Mouse (Mus musculus): Measurements from ENCODE around the gene Gm20388. TPM values are rescaled to one million over a fixed set of nuclear protein-coding genes. Genes with fewer than 3 reads are reported as not detected.

Gene Gm20388
- total RNA-seq, 1 experiment, result 27.0 TPM

DNA sequence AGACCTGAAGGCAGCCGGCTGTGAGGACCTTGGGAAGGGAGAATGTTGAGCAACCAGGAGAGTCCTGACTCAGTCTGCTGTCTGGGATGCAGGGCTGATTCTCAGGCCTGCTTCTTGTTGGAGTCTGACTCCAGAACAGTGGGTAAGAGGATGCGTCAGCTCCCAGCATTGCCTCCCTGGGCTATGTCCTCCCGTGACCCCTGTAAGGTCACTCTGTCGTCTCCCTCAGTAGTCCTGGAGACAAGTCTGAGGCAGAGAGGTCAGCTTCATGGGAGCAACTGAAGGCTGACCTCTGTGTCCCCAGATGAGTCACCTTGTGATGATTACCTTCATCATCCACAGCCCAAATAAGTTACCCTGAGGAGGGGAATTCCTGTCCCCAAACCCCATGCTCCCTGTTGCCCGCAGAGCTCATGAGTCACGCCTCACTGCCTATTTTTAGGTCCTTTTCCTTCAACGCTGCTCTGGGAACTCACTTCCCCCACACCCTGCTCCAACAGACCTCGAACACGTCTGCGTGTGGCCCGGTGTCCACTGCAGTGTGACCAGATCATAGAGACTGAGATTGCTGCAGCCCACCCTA is 2234.2 kb downstream of the Gm20388 start:
- peaks cover 0 to 4% of the 10 kb centered on the region in 2 experiments; a peak in 1 of 4 replicates for H3K4me1 ChIP-seq (ENCODE audit: control insufficient read depth in 2 of 2, insufficient read depth in 2 of 2, low read length in 2 of 2, poor library complexity in 1 of 2)
- H3K36me3 ChIP-seq (ENCODE audit: control insufficient read depth, insufficient read depth, low read length, poor library complexity, severe bottlenecking), result no peaks in the 10 kb centered on the region
- H3K27ac ChIP-seq (ENCODE audit: insufficient read depth, low read depth, low read length, poor library complexity, severe bottlenecking), result no peak overlapping the region
- no peak overlapping the region for H3K9ac ChIP-seq (ENCODE audit: insufficient read depth, low read depth, low read length, poor library complexity, severe bottlenecking)
- in situ Hi-C loops (cut with MboI; ENCODE audit: low sequenced_read_pairs in 2 of 2, unreplicated experiment in 2 of 2), result no loop called here
- no peak overlapping the region for H3K4me3 ChIP-seq (ENCODE audit: insufficient read depth in 1 of 2, low read depth in 1 of 2, low read length in 2 of 2, poor library complexity in 1 of 2, severe bottlenecking in 1 of 2)
- TF ChIP-seq ZC3H11A (IDR thresholded peaks at IDR 0.05; ENCODE audit: borderline replicate concordance, low read depth, low read length), result no peak
- no peak for TF ChIP-seq HCFC1 (IDR thresholded peaks at IDR 0.05; ENCODE audit: borderline replicate concordance, insufficient read depth, low read length)
- no peak for TF ChIP-seq CHD2 (IDR thresholded peaks at IDR 0.05; ENCODE audit: low read depth, low read length)
- TF ChIP-seq ZNF384 (IDR thresholded peaks at IDR 0.05; ENCODE audit: low read depth, low read length), result no peak
- no peak for TF ChIP-seq MAFK (IDR thresholded peaks at IDR 0.05; ENCODE audit: insufficient read depth, low read depth, low read length)
- no peak for DNase-seq (ENCODE audit: low read depth, low spot score)
- no peaks in the 10 kb centered on the region for H3K9me3 ChIP-seq (ENCODE audit: control insufficient read depth, insufficient read depth, low read depth, low read length)

GRCm38 (mm10) chr8:122149045-122149444 is 2238.4 kb downstream of the Gm20388 start:
- H3K27ac ChIP-seq (ENCODE audit: insufficient read depth, low read depth, low read length, poor library complexity, severe bottlenecking), result no peak overlapping the region
- no peak overlapping the region for H3K4me3 ChIP-seq (ENCODE audit: insufficient read depth in 1 of 2, low read depth in 1 of 2, low read length in 2 of 2, poor library complexity in 1 of 2, severe bottlenecking in 1 of 2)
- in situ Hi-C loops (cut with MboI; ENCODE audit: low sequenced_read_pairs in 2 of 2, unreplicated experiment in 2 of 2), result no loop called here
- peaks cover 0 to 4% of the 10 kb centered on the region in 2 experiments; a peak in 1 of 4 replicates for H3K4me1 ChIP-seq (ENCODE audit: control insufficient read depth in 2 of 2, insufficient read depth in 2 of 2, low read length in 2 of 2, poor library complexity in 1 of 2)
- no peak for TF ChIP-seq HCFC1 (IDR thresholded peaks at IDR 0.05; ENCODE audit: borderline replicate concordance, insufficient read depth, low read length)
- no peak for TF ChIP-seq ZNF384 (IDR thresholded peaks at IDR 0.05; ENCODE audit: low read depth, low read length)
- TF ChIP-seq CHD2 (IDR thresholded peaks at IDR 0.05; ENCODE audit: low read depth, low read length), result no peak
- no peak for TF ChIP-seq ZC3H11A (IDR thresholded peaks at IDR 0.05; ENCODE audit: borderline replicate concordance, low read depth, low read length)
- TF ChIP-seq MAFK (IDR thresholded peaks at IDR 0.05; ENCODE audit: insufficient read depth, low read depth, low read length), result no peak
- H3K9me3 ChIP-seq (ENCODE audit: control insufficient read depth, insufficient read depth, low read depth, low read length), result no peaks in the 10 kb centered on the region
- H3K9ac ChIP-seq (ENCODE audit: insufficient read depth, low read depth, low read length, poor library complexity, severe bottlenecking), result no peak overlapping the region
- H3K36me3 ChIP-seq (ENCODE audit: control insufficient read depth, insufficient read depth, low read length, poor library complexity, severe bottlenecking), result no peaks in the 10 kb centered on the region
- no peak for DNase-seq (ENCODE audit: low read depth, low spot score)

DNA sequence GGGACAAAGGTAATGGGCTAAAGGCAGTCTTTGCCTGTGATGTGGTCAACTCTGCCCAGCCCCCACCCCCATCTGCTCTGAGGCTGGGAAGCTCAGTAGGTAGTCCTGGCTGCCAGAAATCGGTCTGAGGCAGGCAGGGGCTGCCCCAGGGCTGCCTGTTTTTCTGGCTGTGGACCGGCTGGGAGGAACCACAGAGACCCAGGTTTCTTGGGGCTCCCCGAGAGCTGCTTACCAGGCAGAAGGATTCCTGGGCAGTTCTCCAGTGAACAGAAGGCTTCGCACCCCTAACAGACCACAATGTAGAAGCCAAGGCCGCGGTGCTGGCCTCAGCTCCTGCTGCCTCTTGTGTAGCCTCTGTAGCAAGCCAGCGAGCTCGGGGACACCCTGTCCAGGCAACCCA is 2239.0 kb downstream of the Gm20388 start:
- no peaks in the 10 kb centered on the region for H3K36me3 ChIP-seq (ENCODE audit: control insufficient read depth, insufficient read depth, low read length, poor library complexity, severe bottlenecking)
- no peak overlapping the region for H3K4me3 ChIP-seq (ENCODE audit: insufficient read depth in 1 of 2, low read depth in 1 of 2, low read length in 2 of 2, poor library complexity in 1 of 2, severe bottlenecking in 1 of 2)
- peaks cover 0 to 4% of the 10 kb centered on the region in 2 experiments; a peak in 1 of 4 replicates for H3K4me1 ChIP-seq (ENCODE audit: control insufficient read depth in 2 of 2, insufficient read depth in 2 of 2, low read length in 2 of 2, poor library complexity in 1 of 2)
- TF ChIP-seq CHD2 (IDR thresholded peaks at IDR 0.05; ENCODE audit: low read depth, low read length) (no peak), MAFK (IDR thresholded peaks at IDR 0.05; ENCODE audit: insufficient read depth, low read depth, low read length) (no peak), HCFC1 (IDR thresholded peaks at IDR 0.05; ENCODE audit: borderline replicate concordance, insufficient read depth, low read length) (no peak), ZNF384 (IDR thresholded peaks at IDR 0.05; ENCODE audit: low read depth, low read length) (no peak), ZC3H11A (IDR thresholded peaks at IDR 0.05; ENCODE audit: borderline replicate concordance, low read depth, low read length) (no peak)
- H3K27ac ChIP-seq (ENCODE audit: insufficient read depth, low read depth, low read length, poor library complexity, severe bottlenecking), result no peak overlapping the region
- in situ Hi-C loops (cut with MboI; ENCODE audit: low sequenced_read_pairs in 2 of 2, unreplicated experiment in 2 of 2), result no loop called here
- DNase-seq (ENCODE audit: low read depth, low spot score), result no peak
- no peaks in the 10 kb centered on the region for H3K9me3 ChIP-seq (ENCODE audit: control insufficient read depth, insufficient read depth, low read depth, low read length)
- no peak overlapping the region for H3K9ac ChIP-seq (ENCODE audit: insufficient read depth, low read depth, low read length, poor library complexity, severe bottlenecking)

DNA sequence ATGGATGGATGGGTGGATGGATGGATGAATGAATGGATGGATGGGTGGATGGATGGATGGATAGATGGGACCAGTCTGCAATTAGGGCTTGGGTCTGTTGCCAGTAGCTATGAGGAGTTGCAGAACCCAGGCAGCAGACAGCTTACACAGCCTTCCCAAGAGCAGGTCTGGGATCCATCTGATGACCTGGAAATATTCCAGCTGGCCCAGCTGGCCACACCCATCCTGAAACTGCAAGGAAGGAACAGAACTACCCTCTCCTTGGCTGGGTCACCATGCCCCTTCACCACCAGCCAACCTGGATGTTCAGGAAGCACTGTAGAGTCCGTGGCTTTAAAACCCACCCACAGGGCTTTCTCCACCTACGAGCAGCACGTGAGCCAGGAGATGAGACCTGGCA is 2240.9 kb downstream of the Gm20388 start:
- peaks cover 0 to 4% of the 10 kb centered on the region in 2 experiments; a peak in 1 of 4 replicates for H3K4me1 ChIP-seq (ENCODE audit: control insufficient read depth in 2 of 2, insufficient read depth in 2 of 2, low read length in 2 of 2, poor library complexity in 1 of 2)
- no peaks in the 10 kb centered on the region for H3K36me3 ChIP-seq (ENCODE audit: control insufficient read depth, insufficient read depth, low read length, poor library complexity, severe bottlenecking)
- DNase-seq (ENCODE audit: low read depth, low spot score), result no peak
- no peak overlapping the region for H3K27ac ChIP-seq (ENCODE audit: insufficient read depth, low read depth, low read length, poor library complexity, severe bottlenecking)
- no peak overlapping the region for H3K4me3 ChIP-seq (ENCODE audit: insufficient read depth in 1 of 2, low read depth in 1 of 2, low read length in 2 of 2, poor library complexity in 1 of 2, severe bottlenecking in 1 of 2)
- no peak overlapping the region for H3K9ac ChIP-seq (ENCODE audit: insufficient read depth, low read depth, low read length, poor library complexity, severe bottlenecking)
- in situ Hi-C loops (cut with MboI; ENCODE audit: low sequenced_read_pairs in 2 of 2, unreplicated experiment in 2 of 2), result no loop called here
- TF ChIP-seq ZNF384 (IDR thresholded peaks at IDR 0.05; ENCODE audit: low read depth, low read length) (no peak), MAFK (IDR thresholded peaks at IDR 0.05; ENCODE audit: insufficient read depth, low read depth, low read length) (no peak), HCFC1 (IDR thresholded peaks at IDR 0.05; ENCODE audit: borderline replicate concordance, insufficient read depth, low read length) (no peak), CHD2 (IDR thresholded peaks at IDR 0.05; ENCODE audit: low read depth, low read length) (no peak), ZC3H11A (IDR thresholded peaks at IDR 0.05; ENCODE audit: borderline replicate concordance, low read depth, low read length) (no peak)
- H3K9me3 ChIP-seq (ENCODE audit: control insufficient read depth, insufficient read depth, low read depth, low read length), result no peaks in the 10 kb centered on the region
